In genomic region chr2:93354621-93355020, GRCm38 (mm10) we compare ENCODE assay signal across 18 mouse cellular contexts. TPM values are rescaled to one million over a fixed set of nuclear protein-coding genes. Genes with fewer than 3 reads are reported as not detected.
DNase-seq lines count a peak whose midpoint lies in the region; ATAC-seq and TF ChIP-seq lines count a peak whose summit lies in the region.
"Had no signal": no experiment of that assay in that cellular context is flagged by ENCODE, and none has a peak within 500 bp of the region (broad histone marks: within the 10 kb centered on the region; RNA-seq: fewer than 3 reads in every experiment).

No protein-coding gene starts in this region.

- DNase-seq in forebrain, embryonic 10.5 days (ENCODE audit: extremely low spot score, low spot score), result no peak
- DNase-seq in forebrain, embryonic 11.5 days (ENCODE audit: low spot score), result no peak
- DNase-seq in kidney, adult 11 months, result no peak
- peak; percentile 35 for DNase-seq in lung, postnatal 0 days (ENCODE audit: low spot score)
- DNase-seq in lung, postnatal 25 days (ENCODE audit: low spot score), result no peak
- DNase-seq in lung, postnatal 36 days, result peak; percentile 26
- DNase-seq in cerebellum, postnatal 36 days, result no peak
- DNase-seq: adrenal gland, postnatal 10 days; cerebellum, adult 18-20 months; layer of hippocampus, adult 9-11 months; spleen, adult 18-20 months; thymus, adult 2 months had no signal

- peaks cover 3% of the 10 kb centered on the region for H3K27me3 ChIP-seq in forebrain, embryonic 10.5 days (ENCODE audit: poor library complexity, severe bottlenecking)
- no peaks in the 10 kb centered on the region for H3K27me3 ChIP-seq in forebrain, embryonic 11.5 days (ENCODE audit: control insufficient read depth, insufficient read depth, low read length)
- H3K27me3 ChIP-seq in kidney, embryonic 14.5 days (ENCODE audit: control insufficient read depth, insufficient read depth, low read length), result no peaks in the 10 kb centered on the region
- H3K27me3 ChIP-seq in lung, postnatal 0 days (replicated peaks; ENCODE audit: insufficient read depth, low read length), result no peaks in the 10 kb centered on the region
- H3K27me3 ChIP-seq: megakaryocyte, embryonic 14.5 days; midbrain, embryonic 15.5 days; stomach, embryonic 15.5 days had no signal

- TF ChIP-seq EP300 in lung, postnatal 0 days (IDR thresholded peaks at IDR 0.05), result no peak

- H3K36me3 ChIP-seq in forebrain, embryonic 10.5 days (replicated peaks), result no peaks in the 10 kb centered on the region
- no peaks in the 10 kb centered on the region for H3K36me3 ChIP-seq in forebrain, embryonic 11.5 days (ENCODE audit: control insufficient read depth, insufficient read depth, low read length)
- no peaks in the 10 kb centered on the region for H3K36me3 ChIP-seq in kidney, embryonic 14.5 days (ENCODE audit: control insufficient read depth, insufficient read depth, low read length)
- H3K36me3 ChIP-seq in lung, postnatal 0 days (ENCODE audit: insufficient read depth, low read length), result no peaks in the 10 kb centered on the region
- H3K36me3 ChIP-seq: limb, embryonic 13.5 days; midbrain, embryonic 15.5 days; stomach, embryonic 15.5 days had no signal

- 93% methylated on average over 1 of the region's 1 CpGs for WGBS in forebrain, embryonic 10.5 days
- WGBS in forebrain, embryonic 11.5 days, result 77% methylated on average over 1 of the region's 1 CpGs
- 90% methylated on average over 1 of the region's 1 CpGs for WGBS in kidney, embryonic 14.5 days
- WGBS in lung, postnatal 0 days, result 53% methylated on average over 1 of the region's 1 CpGs

- H3K9ac ChIP-seq in forebrain, embryonic 11.5 days (ENCODE audit: low read length), result no peak overlapping the region
- H3K9ac ChIP-seq in kidney, embryonic 14.5 days (ENCODE audit: low read depth, low read length), result no peak overlapping the region
- H3K9ac ChIP-seq in lung, postnatal 0 days (replicated peaks; ENCODE audit: low read depth), result no peak overlapping the region
- H3K9ac ChIP-seq: limb, embryonic 13.5 days; midbrain, embryonic 15.5 days; stomach, embryonic 15.5 days had no signal

- peaks cover 37% of the 10 kb centered on the region for H3K4me1 ChIP-seq in forebrain, embryonic 10.5 days
- no peaks in the 10 kb centered on the region; the same call in 1 of the 2 replicates for H3K4me1 ChIP-seq in forebrain, embryonic 11.5 days (replicated peaks; ENCODE audit: control insufficient read depth, insufficient read depth, low read length)
- no peaks in the 10 kb centered on the region for H3K4me1 ChIP-seq in kidney, embryonic 14.5 days (ENCODE audit: control insufficient read depth, insufficient read depth, low read length)
- H3K4me1 ChIP-seq in lung, postnatal 0 days (ENCODE audit: insufficient read depth, low read depth, low read length), result no peaks in the 10 kb centered on the region

- H3K27ac ChIP-seq in forebrain, embryonic 10.5 days, result 0 out of 2 replicates have a peak overlapping the region, but pooled peaks have one; percentile 48
- H3K27ac ChIP-seq in forebrain, embryonic 11.5 days (ENCODE audit: low read depth, low read length), result no peak overlapping the region
- peak overlapping the region; percentile 27; the same call in 1 of the 2 replicates for H3K27ac ChIP-seq in kidney, embryonic 14.5 days (ENCODE audit: low read depth, low read length)
- H3K27ac ChIP-seq in lung, postnatal 0 days (ENCODE audit: low read length), result peak overlapping the region; percentile 33; the same call in 1 of the 2 replicates
- H3K27ac ChIP-seq: kidney, postnatal 0 days; limb, embryonic 13.5 days; midbrain, embryonic 15.5 days; stomach, embryonic 15.5 days had no signal

- no peak for TF ChIP-seq CTCF in lung, postnatal 0 days (IDR thresholded peaks at IDR 0.05)

- H3K4me2 ChIP-seq in forebrain, embryonic 11.5 days (ENCODE audit: low read depth, low read length, severe bottlenecking), result no peak overlapping the region
- H3K4me2 ChIP-seq in kidney, embryonic 14.5 days (replicated peaks; ENCODE audit: low read depth, low read length), result no peak overlapping the region
- no peak overlapping the region for H3K4me2 ChIP-seq in lung, postnatal 0 days (replicated peaks; ENCODE audit: low read depth, low read length)
- H3K4me2 ChIP-seq: limb, embryonic 13.5 days; midbrain, embryonic 15.5 days; stomach, embryonic 15.5 days had no signal

- ATAC-seq in forebrain, embryonic 11.5 days (replicated peaks; ENCODE audit: low FRiP score), result no peak
- ATAC-seq in kidney, embryonic 14.5 days (ENCODE audit: low FRiP score, low TSS enrichment), result no peak
- peak; percentile 57 for ATAC-seq in lung, postnatal 0 days
- ATAC-seq: midbrain, embryonic 15.5 days had no signal

- H3K4me3 ChIP-seq in forebrain, embryonic 10.5 days, result no peak overlapping the region
- no peak overlapping the region for H3K4me3 ChIP-seq in forebrain, embryonic 11.5 days (ENCODE audit: low read depth, low read length)
- H3K4me3 ChIP-seq in kidney, embryonic 14.5 days (ENCODE audit: low read length), result no peak overlapping the region
- no peak overlapping the region for H3K4me3 ChIP-seq in lung, postnatal 0 days (ENCODE audit: low read depth, low read length)
- H3K4me3 ChIP-seq: limb, embryonic 13.5 days; midbrain, embryonic 15.5 days; stomach, embryonic 15.5 days had no signal

- no peaks in the 10 kb centered on the region for H3K9me3 ChIP-seq in forebrain, embryonic 10.5 days
- no peaks in the 10 kb centered on the region for H3K9me3 ChIP-seq in forebrain, embryonic 11.5 days (ENCODE audit: control insufficient read depth, low read length)
- no peaks in the 10 kb centered on the region for H3K9me3 ChIP-seq in kidney, embryonic 14.5 days (ENCODE audit: control insufficient read depth, low read length)
- no peaks in the 10 kb centered on the region for H3K9me3 ChIP-seq in lung, postnatal 0 days (ENCODE audit: low read length)
- H3K9me3 ChIP-seq: limb, embryonic 13.5 days; megakaryocyte, embryonic 14.5 days; midbrain, embryonic 15.5 days; stomach, embryonic 15.5 days had no signal

RNA-seq across cellular contexts. Expression of gene Tspan18, which starts 20.3 kb away (rescaled TPM):
- polyA plus RNA-seq in forebrain, embryonic 10.5 days (2016; fragmentation: Nextera tagmentation; extraction: Ambion mirVana), result 30.1 and 31.4 TPM in 2 replicates
- polyA plus RNA-seq in forebrain, embryonic 11.5 days (2014; fragmentation: Nextera tagmentation; extraction: Ambion mirVana), result 54.1 and 56.4 TPM in 2 replicates
- polyA plus RNA-seq in kidney, embryonic 14.5 days (2014; fragmentation: Nextera tagmentation; extraction: Ambion mirVana), result 40.8 and 49.2 TPM in 2 replicates
- polyA plus RNA-seq in lung, postnatal 0 days (2015; fragmentation: Nextera tagmentation; extraction: Ambion mirVana), result 36.4 and 39.9 TPM in 2 replicates

Comparison
In these comparisons a context has a peak if more than half of its experiments do, and no peak if none do; other contexts are left out.
1. DNase-seq: peak in lung, postnatal 0 days (single experiment) and lung, postnatal 36 days (single experiment); none in forebrain, embryonic 10.5 days (single experiment), forebrain, embryonic 11.5 days (single experiment), kidney, adult 11 months (single experiment), lung, postnatal 25 days (single experiment) and cerebellum, postnatal 36 days (0 of 2).